Mouse (Mus musculus): ENCODE data around the gene Acaa1b. TPM values are rescaled to one million over a fixed set of nuclear protein-coding genes. Genes with fewer than 3 reads are reported as not detected.

The Acaa1b gene
- total RNA-seq, 2 experiments from 2014 or later, result 1.7 to 4.3 TPM

DNA sequence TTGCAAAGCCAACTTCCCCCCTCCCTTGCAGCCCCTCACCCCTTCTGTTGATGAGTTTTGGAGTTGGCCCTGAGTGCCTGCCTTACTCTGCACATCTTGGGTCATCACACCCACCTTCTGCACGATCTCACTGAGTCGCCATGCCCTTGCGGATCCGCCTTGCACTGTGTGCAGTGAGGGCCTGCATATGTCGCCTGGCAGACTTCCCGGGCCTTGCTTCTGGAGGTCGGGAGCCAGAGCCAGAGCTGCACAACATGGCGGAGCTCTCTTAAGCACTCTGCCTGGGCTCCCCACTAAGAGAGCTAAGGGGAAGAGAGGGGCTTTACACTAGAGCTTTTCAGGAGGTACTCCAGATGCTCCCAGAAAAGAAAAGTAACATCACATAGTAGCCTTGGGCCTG lies 12.2 kb downstream of the Acaa1b start:
- DNase-seq, result no peak

DNA sequence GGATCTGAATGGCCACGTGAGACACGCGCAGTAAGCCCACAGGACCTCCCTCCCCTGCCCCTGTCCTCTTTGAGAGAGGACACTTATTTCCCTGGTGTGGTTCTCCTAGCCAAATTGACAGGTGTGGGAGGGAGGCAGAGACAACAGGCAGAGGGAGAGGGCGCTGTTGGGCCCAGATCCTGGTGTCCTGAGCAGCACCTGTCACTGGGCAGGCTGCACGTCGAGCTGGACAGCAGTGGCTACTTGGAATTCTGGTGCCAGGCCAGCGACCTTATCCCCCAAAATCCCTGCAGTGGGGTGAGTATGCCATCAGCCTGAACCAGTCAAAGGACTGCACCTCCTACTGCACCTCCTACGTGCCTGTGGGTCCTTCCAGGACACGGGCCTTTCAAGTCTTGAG lies 13.5 kb downstream of the Acaa1b start:
- DNase-seq, result no peak

DNA sequence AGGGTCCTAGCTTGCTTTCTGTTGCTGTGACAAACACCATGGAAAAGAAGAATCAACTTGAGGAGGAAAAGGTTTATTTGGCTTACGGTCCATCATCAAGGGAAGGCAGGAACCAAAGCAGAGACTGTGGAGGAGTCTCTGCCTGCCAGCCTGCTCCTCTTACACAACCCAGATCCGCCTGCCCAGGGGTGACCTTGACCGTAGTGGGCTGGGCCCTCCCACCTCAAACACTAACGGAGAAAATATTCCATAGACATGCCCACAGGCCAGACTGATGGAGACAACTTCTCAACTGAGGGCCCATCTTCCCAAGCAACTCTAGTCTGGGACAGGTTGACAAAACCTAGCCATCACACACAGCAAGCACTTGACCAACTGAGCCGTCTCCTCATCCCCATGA lies 14.8 kb downstream of the Acaa1b start:
- no peak for DNase-seq

DNA sequence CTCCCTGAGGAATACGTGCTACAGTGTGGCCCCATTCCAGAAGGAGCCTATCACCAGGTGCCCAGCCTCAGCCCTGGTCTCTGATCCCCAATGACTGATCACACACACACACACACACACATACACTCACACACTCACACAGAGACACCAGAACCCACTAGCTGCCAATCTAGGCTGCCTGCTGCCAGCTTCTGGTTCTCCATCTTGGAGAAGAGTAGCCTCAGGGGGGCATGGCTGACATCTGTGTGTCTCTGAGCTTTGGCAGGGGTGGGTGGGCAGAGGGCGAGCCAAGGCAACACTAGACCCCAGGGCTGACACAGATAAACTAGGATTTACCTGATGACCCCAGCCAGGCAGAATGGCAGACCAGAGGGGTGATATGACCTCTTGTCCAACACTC lies 18.1 kb downstream of the Acaa1b start:
- no peak for DNase-seq

DNA sequence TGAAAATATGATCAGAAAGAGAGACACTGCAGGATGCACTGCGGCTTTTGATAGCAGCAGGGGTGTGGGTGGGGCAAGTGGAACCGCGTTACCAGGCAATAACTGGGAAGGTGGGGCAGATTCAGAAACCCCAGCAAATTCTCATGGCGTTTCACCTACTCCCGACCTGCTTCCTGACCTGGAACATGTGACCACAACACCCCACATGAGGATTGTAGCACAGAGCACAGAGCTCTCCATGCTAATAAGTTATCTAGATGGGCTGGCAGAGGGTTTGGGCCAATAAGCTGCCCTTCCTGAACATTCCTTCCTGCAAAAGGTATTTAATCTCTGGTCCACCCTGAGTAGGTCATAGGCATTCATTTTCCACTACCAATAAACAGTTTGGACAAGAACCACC lies 26.2 kb downstream of the Acaa1b start:
- DNase-seq, result no peak

DNA sequence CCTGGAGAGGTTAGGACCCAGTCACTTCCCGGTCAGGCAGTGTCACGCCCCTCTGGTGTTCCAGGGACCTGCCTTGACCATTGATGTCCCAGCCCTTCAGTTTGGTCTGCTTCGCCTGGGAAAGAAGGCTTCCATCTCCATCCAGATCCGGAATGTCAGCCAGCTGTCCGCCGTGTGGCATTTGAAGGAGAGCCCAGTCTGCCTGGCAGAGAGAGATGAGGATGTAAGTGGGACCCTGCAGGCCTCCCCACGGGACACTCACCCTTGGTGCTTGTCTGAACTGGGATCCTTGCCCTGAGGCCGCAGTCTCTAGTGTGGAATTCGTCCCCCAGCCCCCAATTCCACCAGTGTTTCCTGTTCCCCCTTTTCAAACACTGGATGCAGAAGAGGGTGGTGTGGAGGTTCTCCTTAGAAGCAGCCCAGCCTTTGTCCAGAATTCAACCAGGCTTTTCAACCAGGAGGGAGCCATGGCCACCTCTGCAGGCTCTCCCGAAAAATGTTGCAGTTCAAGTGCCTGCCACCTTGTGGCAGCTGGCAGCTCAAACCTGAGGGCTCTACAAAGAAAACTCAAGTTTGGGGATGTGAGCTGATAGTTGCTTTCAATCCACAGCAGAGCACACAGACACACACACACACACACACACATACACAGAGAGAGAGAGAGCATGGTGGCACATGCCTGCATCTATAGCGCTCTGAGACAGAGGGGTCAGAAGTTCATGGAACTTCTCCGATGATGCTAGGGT lies 28.3 kb downstream of the Acaa1b start:
- no peak for DNase-seq

DNA sequence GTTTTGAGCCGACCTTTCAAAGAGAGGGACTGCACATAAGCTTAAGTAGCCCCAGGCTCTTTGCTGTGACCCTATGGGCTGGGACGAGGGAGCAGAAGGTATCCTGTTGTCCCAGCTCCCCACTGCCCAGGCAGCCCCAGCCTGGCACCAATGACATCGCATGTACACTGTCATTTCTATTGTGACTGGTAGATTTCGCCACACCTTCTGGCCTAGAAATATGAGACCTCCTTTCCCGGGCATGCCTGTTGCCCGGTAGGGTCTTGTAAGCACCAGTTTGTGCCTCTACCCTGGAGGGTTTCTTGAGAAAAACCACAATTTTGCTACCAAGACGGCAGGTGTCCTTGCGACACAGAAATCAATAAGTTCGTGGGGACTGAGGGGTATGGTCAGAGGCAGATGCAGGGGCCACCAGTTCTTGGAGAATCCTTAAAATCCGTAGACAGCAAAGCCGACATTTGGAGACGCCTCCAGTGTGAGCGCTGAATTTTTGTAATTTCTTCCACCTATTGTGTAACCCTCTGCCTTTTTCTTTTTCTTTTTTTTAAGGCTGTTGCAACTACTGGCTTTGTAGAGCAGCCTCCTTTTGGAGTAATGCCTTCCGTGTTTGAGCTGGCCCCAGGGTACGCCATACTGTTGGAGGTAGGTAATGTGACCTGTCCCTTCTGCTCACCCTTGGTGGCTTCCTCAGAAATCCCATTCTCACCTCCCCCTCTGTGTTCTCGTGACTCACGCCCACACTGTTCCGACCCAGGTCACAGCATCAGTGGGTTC lies 34.1 kb downstream of the Acaa1b start:
- no peak for DNase-seq

DNA sequence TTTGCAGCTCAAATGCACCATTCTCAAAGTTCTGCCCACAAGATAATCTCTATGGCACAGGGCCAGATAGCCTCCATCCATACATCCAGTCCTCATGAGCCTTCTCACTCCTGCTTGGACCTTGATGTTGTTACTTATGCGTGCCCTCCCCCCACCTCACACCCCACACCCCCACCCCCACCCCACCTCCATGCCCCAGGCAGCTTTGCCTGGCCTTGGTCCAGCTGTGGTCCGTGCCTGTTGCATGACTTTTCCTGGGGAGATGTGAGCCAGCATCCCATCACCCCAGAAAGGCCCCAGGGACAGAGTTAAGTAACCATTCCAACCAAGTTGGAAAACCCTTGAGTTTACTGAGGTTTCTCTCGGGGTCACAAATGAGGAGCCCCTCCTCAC lies 36.7 kb downstream of the Acaa1b start:
- DNase-seq, result no peak

DNA sequence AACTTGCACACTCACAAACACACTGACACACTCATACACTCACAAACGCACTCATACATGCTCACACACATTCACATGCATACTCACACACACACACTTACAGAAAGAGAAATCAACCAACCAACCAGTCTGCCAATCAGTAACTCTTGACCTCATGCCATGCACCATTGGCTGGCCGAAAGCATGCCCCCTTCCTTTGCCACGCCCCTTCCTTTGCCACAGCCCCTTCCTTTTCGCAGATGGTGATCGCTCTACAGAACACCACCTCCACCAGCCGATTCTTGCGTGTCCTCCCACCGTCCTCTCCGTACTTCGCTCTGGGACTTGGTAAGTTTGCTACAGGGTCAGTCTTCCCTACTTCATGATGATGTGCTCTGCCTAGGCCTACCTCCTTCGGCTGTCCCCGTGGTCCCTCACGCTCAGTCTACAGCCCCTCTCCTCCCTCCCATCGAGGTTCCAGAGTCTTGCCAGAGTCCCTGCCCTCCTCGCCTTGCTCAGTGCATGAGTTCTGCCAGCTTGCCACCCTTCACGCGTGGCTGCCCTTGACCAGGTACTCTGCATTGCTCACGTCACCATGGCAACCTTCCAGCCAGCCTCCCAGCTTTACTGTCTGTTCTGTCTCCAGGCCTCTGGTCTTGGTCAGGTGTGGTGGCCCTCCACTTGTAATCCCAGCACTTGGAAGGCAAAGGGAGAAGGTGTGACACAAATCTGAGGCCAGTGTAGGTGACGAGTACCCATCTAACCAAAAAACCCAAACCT lies 37.3 kb downstream of the Acaa1b start:
- no peak for DNase-seq

DNA sequence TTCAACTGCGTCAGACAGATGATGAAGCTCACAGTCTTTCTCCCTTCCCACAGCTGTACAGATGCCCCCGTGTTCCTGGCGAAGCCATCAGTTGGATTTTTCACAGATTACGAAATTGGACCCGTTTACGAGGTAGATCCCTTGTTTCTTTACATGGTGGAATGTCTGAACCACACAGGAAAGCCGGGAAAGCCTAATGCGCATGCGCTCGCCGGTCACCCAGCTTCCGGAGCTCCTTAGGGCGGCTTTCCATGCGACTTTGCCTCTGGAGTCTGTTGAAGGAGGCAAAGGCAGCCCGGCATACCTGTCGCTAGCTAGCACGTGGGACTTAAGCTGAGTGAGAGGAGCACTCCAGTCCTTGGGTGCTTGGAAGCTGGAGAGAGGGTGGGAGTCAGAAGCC lies 42.0 kb downstream of the Acaa1b start:
- DNase-seq, result no peak

DNA sequence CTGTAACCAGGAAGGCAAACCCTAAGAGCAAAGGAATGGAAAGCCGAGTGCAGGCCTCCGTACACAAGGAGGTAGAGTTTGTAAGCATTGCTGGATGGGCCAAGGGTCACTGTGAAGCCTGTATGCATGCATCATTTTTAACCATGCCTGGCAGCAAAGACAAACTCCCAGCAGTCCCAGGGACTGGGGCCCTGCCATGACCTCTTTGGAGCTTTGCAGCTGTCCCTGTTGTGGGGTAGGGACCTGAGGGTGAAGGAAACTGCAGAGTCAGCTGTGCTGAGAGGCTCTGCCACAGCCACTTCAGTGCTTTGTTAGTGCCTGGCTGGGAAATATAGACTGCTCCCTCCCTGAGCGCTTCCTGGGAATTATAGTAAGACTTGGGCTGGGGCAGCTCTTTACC lies 46.3 kb downstream of the Acaa1b start:
- DNase-seq, result no peak

DNA sequence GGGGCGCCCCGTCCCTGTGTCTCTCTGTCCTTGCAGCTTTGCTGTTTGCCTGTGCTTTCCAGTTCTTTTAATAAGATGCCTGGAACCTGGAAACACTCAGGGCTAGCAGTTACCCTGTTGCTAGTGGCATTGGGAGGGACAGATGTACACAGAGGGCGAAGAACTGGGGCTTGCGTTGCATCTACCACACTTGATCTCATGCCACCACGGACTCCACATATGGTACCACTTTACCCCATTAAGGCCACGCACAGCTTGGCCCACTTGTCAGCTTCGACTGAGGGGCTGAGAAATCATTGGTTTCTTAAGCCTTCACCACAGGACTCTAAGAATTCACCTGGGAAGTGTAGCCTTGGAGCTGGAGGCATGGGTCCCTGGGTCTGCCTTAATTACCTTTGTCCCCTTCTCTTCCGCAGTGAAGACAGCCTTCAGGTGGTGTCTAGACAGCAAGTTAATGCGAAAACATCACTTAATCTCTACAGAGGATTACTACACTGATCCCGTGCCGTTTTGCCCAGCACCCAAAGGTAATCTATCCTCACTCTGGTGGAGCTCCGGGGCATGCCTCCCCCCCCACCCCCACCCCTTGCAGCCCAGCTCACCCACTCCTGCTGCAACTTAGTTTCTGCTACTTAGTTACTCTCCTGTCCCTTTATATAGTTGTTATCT lies 47.1 kb downstream of the Acaa1b start:
- no peak for DNase-seq

DNA sequence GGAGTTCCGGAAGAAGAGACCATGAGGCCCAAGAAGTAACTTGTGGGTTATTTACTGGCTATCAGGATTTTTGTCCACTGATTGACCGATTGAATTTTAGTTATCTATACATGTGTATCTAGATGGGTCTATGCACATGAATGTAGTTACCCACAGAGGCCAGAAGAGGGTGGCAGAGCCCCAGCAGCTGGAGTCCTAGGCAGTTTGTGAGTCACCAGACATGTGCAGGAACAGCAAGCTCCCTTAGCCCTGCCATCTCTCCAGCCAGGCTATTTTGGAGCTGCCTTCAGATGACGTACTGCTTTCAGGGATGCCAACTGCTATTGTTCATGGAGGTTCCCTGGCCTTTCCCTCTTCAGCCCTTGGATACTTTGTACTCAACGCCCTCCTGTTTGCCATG lies 49.3 kb downstream of the Acaa1b start:
- peak; percentile 31 to 66 for DNase-seq

DNA sequence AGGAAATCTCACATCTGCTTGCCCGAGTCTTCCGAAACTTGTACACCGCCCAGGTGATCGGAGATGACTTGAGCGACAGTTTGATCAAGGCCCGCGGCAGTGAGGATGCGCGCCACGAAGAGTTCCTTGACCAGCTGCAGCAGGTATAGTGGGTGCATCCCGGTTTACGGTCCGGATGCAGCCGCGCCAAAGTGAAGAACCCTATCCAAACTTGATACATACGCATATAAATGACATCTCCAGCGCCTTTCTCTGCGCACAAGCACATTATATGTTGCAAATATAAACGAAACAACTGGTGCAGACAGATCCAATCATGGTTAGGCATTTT lies 54.1 kb downstream of the Acaa1b start:
- DNase-seq, result no peak

DNA sequence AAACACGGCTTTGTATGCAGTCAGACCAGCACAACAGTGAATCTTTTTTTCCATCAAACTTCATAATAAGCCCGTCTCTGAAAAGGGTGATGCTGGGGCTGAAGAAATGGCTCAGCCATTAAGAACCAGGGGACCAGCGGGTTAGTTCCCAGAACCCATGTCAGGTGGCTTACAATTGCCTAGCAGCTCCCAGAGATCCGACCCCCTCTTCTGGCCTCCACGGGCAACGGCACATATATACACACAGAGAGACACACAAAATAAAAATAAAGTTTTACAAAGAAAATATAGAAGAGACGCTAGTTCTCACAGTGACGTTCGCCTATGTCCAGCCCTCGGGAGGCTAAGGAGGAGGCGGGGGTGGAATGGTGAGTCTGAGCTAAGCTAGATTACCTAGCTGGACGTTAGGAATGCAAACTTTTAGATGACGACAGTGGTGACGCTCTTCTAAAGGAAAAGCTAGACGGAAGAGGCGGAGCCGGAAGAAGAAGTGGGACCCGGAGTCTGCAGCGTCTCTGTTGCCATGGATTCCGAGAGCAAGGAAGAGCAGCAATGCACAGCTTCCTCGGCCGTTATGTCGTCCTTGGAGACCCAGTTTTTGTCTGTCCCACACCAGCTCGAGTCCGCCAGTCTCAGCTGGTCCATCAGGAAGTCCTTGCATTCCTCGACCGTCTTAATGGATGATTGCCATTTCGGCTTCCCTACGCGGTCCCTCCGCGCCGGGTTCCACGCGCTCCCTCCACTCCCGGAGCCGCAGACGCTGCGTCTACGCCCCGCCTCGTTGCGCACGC lies 54.7 kb downstream of the Acaa1b start, which contains the start of gene Dlec1:
TSS of gene Dlec1 (plus strand) at position 487 of the 791 bp plus-strand sequence.
- DNase-seq, result peak; percentile 85 to 90

DNA sequence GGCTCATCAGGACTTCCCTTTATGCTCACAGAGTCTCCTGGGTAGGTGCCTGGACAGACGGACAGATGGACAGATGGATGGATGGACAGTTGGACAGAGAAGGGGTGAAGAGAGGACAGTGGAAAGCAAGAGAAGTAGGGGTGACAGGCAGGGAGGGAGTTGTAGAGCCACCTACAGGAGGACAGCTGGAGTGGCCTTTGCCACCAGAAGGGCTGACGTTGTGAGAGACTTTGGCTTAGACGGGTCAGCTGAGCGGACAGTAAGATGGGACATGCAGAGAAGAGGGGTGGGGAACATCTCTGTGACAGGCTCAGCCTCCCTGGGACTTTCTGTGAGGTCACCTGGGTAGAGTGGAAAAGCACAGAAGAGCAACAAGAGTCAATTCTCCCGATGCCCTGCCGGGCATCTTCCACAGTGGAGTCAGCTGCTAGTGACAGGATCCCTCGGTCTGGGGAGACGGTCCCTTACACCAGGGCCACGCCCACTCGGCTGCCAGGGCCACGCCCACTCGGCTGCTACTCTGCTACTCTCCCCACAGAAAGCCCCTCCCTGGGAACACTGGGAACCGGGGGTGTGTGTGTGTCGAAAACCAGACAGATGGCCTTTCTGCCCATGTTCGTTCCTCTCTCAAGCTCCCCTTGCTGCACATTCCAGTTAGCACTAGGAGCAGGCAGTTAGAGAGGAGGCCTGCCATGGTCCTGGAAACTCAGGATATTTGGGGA lies 56.6 kb downstream of the Acaa1b start:
- no peak for DNase-seq

Other genes starting within 250 kb of the Acaa1b start
- gene Ctdspl, start 230.6 kb downstream of the Acaa1b start, total RNA-seq (2021), result 10 to 100 TPM; 10.6 to 12.8 TPM
- gene Vill, start 104.3 kb downstream of the Acaa1b start, total RNA-seq (2021), result 1 to 10 TPM in 1 of 2 experiments, under 1 TPM in 1; 0.42 to 1.3 TPM
- gene Plcd1, start 63.6 kb downstream of the Acaa1b start, total RNA-seq (2021), result 10 to 100 TPM; 14.1 to 16.5 TPM
- under 1 TPM in 1 of 2 experiments, not detected in 1; 0.64 TPM for gene Dlec1, start 54.6 kb downstream of the Acaa1b start, total RNA-seq (2021)
- not detected for gene Gm47289, start 2.1 kb upstream of the Acaa1b start, total RNA-seq (2021)
- gene Slc22a13, start 52.0 kb upstream of the Acaa1b start, total RNA-seq (2021), result not detected
- 10 to 100 TPM; 51.0 to 52.6 TPM for gene Oxsr1, start 165.3 kb upstream of the Acaa1b start, total RNA-seq (2021)
- gene Acaa1a, start 182.6 kb upstream of the Acaa1b start, total RNA-seq (2021), result 10 to 100 TPM; 77.1 to 85.3 TPM
- gene Myd88, start 184.3 kb upstream of the Acaa1b start, total RNA-seq (2021), result 10 to 100 TPM; 12.9 to 13.9 TPM
- under 1 TPM; 0.26 to 0.30 TPM for gene Xylb, start 200.3 kb upstream of the Acaa1b start, total RNA-seq (2021)
- not detected for gene Slc22a14, start 208.5 kb upstream of the Acaa1b start, total RNA-seq (2021)
- gene Acvr2b, start 245.0 kb upstream of the Acaa1b start, total RNA-seq (2021), result 1 to 10 TPM; 3.4 to 4.7 TPM

All from heart, adult 18-20 months (tissue).